Mouse (Mus musculus) adrenal gland, adult 8-10 months (tissue): ENCODE data around the gene Apc2. TPM values are rescaled to one million over a fixed set of nuclear protein-coding genes. Genes with fewer than 3 reads are reported as not detected.

Experiments used
- DNase-seq: peaks from one replicate; pipeline ENCODE4 v3.0.0; 2022
- total RNA-seq, 4 experiments: library from RNA; stranded (reverse); gene quantifications; 2 replicates each; pipeline ENCODE4 v1.2.4; 2022

Gene Apc2
- total RNA-seq, 4 experiments from 2014 or later: 1.5 to 6.8 (median 4.3) TPM

- DNase-seq: no peak
Measured at GRCm38 (mm10) chr10:80262776-80263365, 32.9 kb upstream of the Apc2 start.

GRCm38 (mm10) chr10:80264341-80265148 lies 31.2 kb upstream of the Apc2 start:
- DNase-seq: peak; percentile 99

- no peak for DNase-seq
Measured at GRCm38 (mm10) chr10:80265149-80265486, 30.7 kb upstream of the Apc2 start.

GRCm38 (mm10) chr10:80270099-80270498 lies 25.7 kb upstream of the Apc2 start:
- DNase-seq: no peak

- no peak for DNase-seq
Measured at GRCm38 (mm10) chr10:80270734-80271181, 25.0 kb upstream of the Apc2 start.

GRCm38 (mm10) chr10:80271186-80271843 lies 24.5 kb upstream of the Apc2 start:
- no peak for DNase-seq

GRCm38 (mm10) chr10:80271870-80272585 lies 23.7 kb upstream of the Apc2 start:
- no peak for DNase-seq

- no peak for DNase-seq
Measured at GRCm38 (mm10) chr10:80273847-80274246, 21.9 kb upstream of the Apc2 start.

- no peak for DNase-seq
Measured at GRCm38 (mm10) chr10:80276238-80276637, 19.5 kb upstream of the Apc2 start.

- DNase-seq: no peak
Measured at GRCm38 (mm10) chr10:80278390-80278789, 17.4 kb upstream of the Apc2 start.

GRCm38 (mm10) chr10:80279273-80279672 lies 16.5 kb upstream of the Apc2 start:
- DNase-seq: no peak

GRCm38 (mm10) chr10:80281304-80281703 lies 14.5 kb upstream of the Apc2 start:
- DNase-seq: peak; percentile 68

- peak; percentile 57 for DNase-seq
Measured at GRCm38 (mm10) chr10:80281921-80282371, 13.8 kb upstream of the Apc2 start.

GRCm38 (mm10) chr10:80282481-80283441 lies 13.0 kb upstream of the Apc2 start:
- no peak for DNase-seq

- DNase-seq: peak; percentile 66
Measured at GRCm38 (mm10) chr10:80285222-80286070, 10.3 kb upstream of the Apc2 start.

GRCm38 (mm10) chr10:80288097-80288496 lies 7.7 kb upstream of the Apc2 start:
- no peak for DNase-seq

- DNase-seq: no peak
Measured at GRCm38 (mm10) chr10:80288657-80289056, 7.1 kb upstream of the Apc2 start.

GRCm38 (mm10) chr10:80292251-80293146 lies 3.3 kb upstream of the Apc2 start, which contains the start of gene Rps15:
Rps15 (plus strand) TSS chr10:80292453.
- DNase-seq: peak; percentile 89

- no peak for DNase-seq
Measured at GRCm38 (mm10) chr10:80293325-80293724, 2.5 kb upstream of the Apc2 start.
